Mouse (Mus musculus) left cerebral cortex, adult 9 months (tissue): ENCODE results near the gene Ankrd6.

Experiments
- DNase-seq, 2 experiments: peaks; one replicate each; pipeline ENCODE4 v3.0.0; 2022; ENCODE audit warnings: low spot score in 2 of 2

Ankrd6 gene

GRCm38 (mm10) chr4:32779996-32780395, 170.6 kb downstream of the Ankrd6 start:
- no peak for DNase-seq

- no peak for DNase-seq
These were observed 180.3 kb downstream of the Ankrd6 start for GRCm38 (mm10) chr4:32770284-32770810.

- DNase-seq: no peak
These were observed 182.6 kb downstream of the Ankrd6 start for GRCm38 (mm10) chr4:32768046-32768445.

- no peak for DNase-seq
These were observed 183.2 kb downstream of the Ankrd6 start for GRCm38 (mm10) chr4:32767471-32767870.

GRCm38 (mm10) chr4:32757430-32757829, 193.2 kb downstream of the Ankrd6 start:
- DNase-seq: peak; percentile 30 to 61
